In genomic region chr6:84588221-84588894, GRCm38 (mm10) we compare ENCODE assay signal across 9 mouse cellular contexts. TPM values are rescaled to one million over a fixed set of nuclear protein-coding genes. Genes with fewer than 3 reads are reported as not detected.
A peak's percentile ranks its signal among the peaks of the same experiment; 100 is the strongest.
DNase-seq lines count a peak whose midpoint lies in the region; ATAC-seq and TF ChIP-seq lines count a peak whose summit lies in the region.
"Had no signal": no experiment of that assay in that cellular context is flagged by ENCODE, and none has a peak within 500 bp of the region (broad histone marks: within the 10 kb centered on the region; RNA-seq: fewer than 3 reads in every experiment).

No protein-coding gene starts in this region.

- under 1% methylated on average over 41 of the region's 41 CpGs for WGBS in heart, embryonic 10.5 days
- under 1% methylated on average over 41 of the region's 41 CpGs for WGBS in kidney, postnatal 0 days
- under 1% methylated on average over 41 of the region's 41 CpGs for WGBS in midbrain, embryonic 16.5 days

- TF ChIP-seq CTCF in kidney, postnatal 0 days (IDR thresholded peaks at IDR 0.05; ENCODE audit: low read depth): no peak

- peak; percentile 84 for DNase-seq in heart, adult 11 months
- DNase-seq in heart, postnatal 25 days (ENCODE audit: low spot score): no peak
- peak; percentile 45 for DNase-seq in Muller cell, postnatal 12 days (ENCODE audit: inconsistent ontology term)
- DNase-seq in heart, embryonic 10.5 days (ENCODE audit: low spot score): peak; percentile 67
- DNase-seq in kidney, postnatal 0 days (ENCODE audit: low spot score): peak; percentile 35
- no peak for DNase-seq in left cerebral cortex, adult 11 months (ENCODE audit: low spot score)

- H3K27ac ChIP-seq in heart, embryonic 10.5 days: peak overlapping the region; percentile 37; the same call in 1 of the 2 replicates
- no peak overlapping the region for H3K27ac ChIP-seq in kidney, postnatal 0 days
- H3K27ac ChIP-seq in midbrain, embryonic 16.5 days (ENCODE audit: low read length): no peak overlapping the region

- H3K4me3 ChIP-seq in heart, embryonic 10.5 days: peak overlapping the region; percentile 64
- peak overlapping the region; percentile 47 for H3K4me3 ChIP-seq in kidney, postnatal 0 days (replicated peaks; ENCODE audit: low read depth, low read length)
- peak overlapping the region; percentile 47 for H3K4me3 ChIP-seq in midbrain, embryonic 16.5 days (ENCODE audit: low read depth, low read length)

- H3K4me2 ChIP-seq in kidney, postnatal 0 days (ENCODE audit: low read length): peak overlapping the region; percentile 83
- peak overlapping the region; percentile 87 for H3K4me2 ChIP-seq in midbrain, embryonic 16.5 days (ENCODE audit: low read length)

- intact Hi-C loops in heart, postnatal 25 days (cut with DNase I): loop anchor here (5.0 kb wide), 1 partner anchor 321 kb away; no protein-coding TSS in a partner anchor

- peak overlapping the region; percentile 37; the same call in 1 of the 2 replicates for H3K9ac ChIP-seq in kidney, postnatal 0 days (ENCODE audit: low read depth, low read length)
- no peak overlapping the region; the same call in 1 of the 2 replicates for H3K9ac ChIP-seq in midbrain, embryonic 16.5 days (ENCODE audit: low read depth, low read length)

- no peaks in the 10 kb centered on the region for H3K9me3 ChIP-seq in heart, embryonic 10.5 days
- H3K9me3 ChIP-seq in kidney, postnatal 0 days (replicated peaks; ENCODE audit: low read length): no peaks in the 10 kb centered on the region
- H3K9me3 ChIP-seq in midbrain, embryonic 16.5 days (replicated peaks; ENCODE audit: control insufficient read depth, low read length, poor library complexity, severe bottlenecking): no peaks in the 10 kb centered on the region

- peaks cover 87% of the 10 kb centered on the region for H3K27me3 ChIP-seq in heart, embryonic 10.5 days (ENCODE audit: insufficient read depth, poor library complexity, severe bottlenecking)
- peaks cover 58% of the 10 kb centered on the region for H3K27me3 ChIP-seq in kidney, postnatal 0 days (ENCODE audit: insufficient read depth, low read length)
- peaks cover 30% of the 10 kb centered on the region for H3K27me3 ChIP-seq in midbrain, embryonic 16.5 days (ENCODE audit: control insufficient read depth, insufficient read depth, low read depth, low read length)
- H3K27me3 ChIP-seq: Patski had no signal

- no peaks in the 10 kb centered on the region for H3K36me3 ChIP-seq in heart, embryonic 10.5 days
- no peaks in the 10 kb centered on the region for H3K36me3 ChIP-seq in kidney, postnatal 0 days (ENCODE audit: insufficient read depth, low read length)
- no peaks in the 10 kb centered on the region for H3K36me3 ChIP-seq in midbrain, embryonic 16.5 days (ENCODE audit: control insufficient read depth, insufficient read depth, low read length)

- peaks cover 58% of the 10 kb centered on the region for H3K4me1 ChIP-seq in heart, embryonic 10.5 days
- H3K4me1 ChIP-seq in kidney, postnatal 0 days (replicated peaks; ENCODE audit: insufficient read depth, low read length): peaks cover 46% of the 10 kb centered on the region; the same call in 1 of the 2 replicates
- peaks cover 62% of the 10 kb centered on the region for H3K4me1 ChIP-seq in midbrain, embryonic 16.5 days (ENCODE audit: control insufficient read depth, insufficient read depth, low read length)

- ATAC-seq in kidney, postnatal 0 days (replicated peaks; ENCODE audit: low FRiP score, low read depth): no peak
- ATAC-seq in midbrain, embryonic 16.5 days: no peak
- ATAC-seq in cerebellum, adult (ENCODE audit: insufficient number of reproducible peaks, low FRiP score, low TSS enrichment): no peak

RNA-seq across cellular contexts. Expression of gene Cyp26b1, which starts 5.3 kb away (rescaled TPM):
- 10 to 100 TPM in 1 of 2 experiments, 1 to 10 TPM in 1; 2.4 to 23.4 TPM for total RNA-seq in heart, postnatal 25 days (2021)
- 2.3 and 2.7 TPM in 2 replicates for polyA plus RNA-seq in heart, embryonic 10.5 days (2016; fragmentation: Nextera tagmentation; extraction: Ambion mirVana)
- polyA plus RNA-seq in kidney, postnatal 0 days (2015; fragmentation: Nextera tagmentation; extraction: Ambion mirVana): 2.9 and 3.2 TPM in 2 replicates
- polyA plus RNA-seq in midbrain, embryonic 16.5 days (2015; fragmentation: Nextera tagmentation; extraction: Ambion mirVana): 8.8 and 10.2 TPM in 2 replicates

Comparison
In these comparisons a context has a peak if more than half of its experiments do, and no peak if none do; other contexts are left out.
1. DNase-seq: peak in heart, adult 11 months (single experiment), Muller cell, postnatal 12 days (single experiment), heart, embryonic 10.5 days (single experiment) and kidney, postnatal 0 days (single experiment); none in heart, postnatal 25 days (single experiment) and left cerebral cortex, adult 11 months (single experiment).
2. Peak in every context shown above with its lines, with median percentiles within 50 percentile points of each other: H3K4me3 ChIP-seq.